Mouse (Mus musculus) stomach, embryonic 14.5 days (tissue): Measurements from ENCODE around the gene C130074G19Rik. TPM values are rescaled to one million over a fixed set of nuclear protein-coding genes. Genes with fewer than 3 reads are reported as not detected.
A peak's percentile ranks its signal among the peaks of the same experiment; 100 is the strongest.

Source experiments
- ATAC-seq: fragments of 200-750 bp; cut with Nextera tagmentation; 2 replicates; pipeline ENCODE4 v1.8.0; 2017; ENCODE audit warnings: low read depth, moderate TSS enrichment; ENCODE audit not compliant: insufficient number of reproducible peaks, insufficient read depth, low FRiP score
- H3K27ac ChIP-seq: fragments of 300-500 bp; sonication (generic); 2 replicates; pipeline ENCODE4 v1.5.1; 2014; ENCODE audit warnings: mild to moderate bottlenecking, low read length, moderate library complexity, mixed read lengths
- H3K27me3 ChIP-seq: fragments of 300-500 bp; sonication (generic); 2 replicates; pipeline ENCODE4 v1.6.1; 2014; ENCODE audit warnings: low read length, control low read depth, mixed read lengths; ENCODE audit not compliant: control insufficient read depth, insufficient read depth
- H3K36me3 ChIP-seq: fragments of 300-500 bp; sonication (generic); 2 replicates; pipeline ENCODE4 v1.6.1; 2014; ENCODE audit warnings: mild to moderate bottlenecking, control low read depth, low read length, moderate library complexity, mixed read lengths; ENCODE audit not compliant: control insufficient read depth, insufficient read depth
- H3K4me1 ChIP-seq: fragments of 300-500 bp; sonication (generic); 2 replicates; pipeline ENCODE4 v1.6.1; 2014; ENCODE audit warnings: low read length, control low read depth, mixed read lengths; ENCODE audit not compliant: control insufficient read depth, insufficient read depth
- H3K4me2 ChIP-seq: fragments of 300-500 bp; sonication (generic); replicated peaks from 2 replicates; pipeline ENCODE4 v1.6.1; 2014; ENCODE audit warnings: low read depth, low read length, control low read depth
- H3K4me3 ChIP-seq: fragments of 300-500 bp; sonication (generic); 2 replicates; pipeline ENCODE4 v1.5.1; 2014; ENCODE audit warnings: low read depth, low read length, control low read depth
- H3K9ac ChIP-seq: fragments of 300-500 bp; sonication (generic); replicated peaks from 2 replicates; pipeline ENCODE4 v1.6.1; 2014; ENCODE audit warnings: low read depth, mild to moderate bottlenecking, control low read depth, low read length, moderate library complexity, mixed read lengths
- H3K9me3 ChIP-seq: fragments of 300-500 bp; sonication (generic); 2 replicates; pipeline ENCODE4 v1.6.1; 2016; ENCODE audit warnings: low read depth, low read length, control low read depth; ENCODE audit not compliant: control insufficient read depth
- WGBS: fragments of 180-500 bp; shearing (Covaris S2); extraction: QIAGEN DNeasy Blood & Tissue Kit; methylation state at CpG from one replicate; pipeline ENCODE4 v1.1.7; 2014; 5-methylcytosine and 5-hydroxymethylcytosine counted together
- polyA plus RNA-seq: library from polyadenylated mRNA; unstranded; fragments of >200 nt; fragmentation: Nextera tagmentation; extraction: Ambion mirVana; gene quantifications from 2 replicates; pipeline ENCODE4 v1.2.1, GENCODE M21; 2014

The C130074G19Rik gene
- polyA plus RNA-seq, 1 experiment from 2014 or later = 1.9 TPM

- ATAC-seq = no peak
- 89% methylated on average over 9 of the region's 9 CpGs for WGBS
Measured at GRCm38 (mm10) chr1:184857216-184857615, 25.8 kb downstream of the C130074G19Rik start.

GRCm38 (mm10) chr1:184853922-184854321, 29.1 kb downstream of the C130074G19Rik start:
- 54% methylated on average over 3 of the region's 3 CpGs for WGBS
- no peaks in the 10 kb centered on the region for H3K36me3 ChIP-seq
- H3K4me2 ChIP-seq = no peak overlapping the region; the same call in 1 of the 2 replicates

More at GRCm38 (mm10) chr1:184857216-184857615, 25.8 kb downstream of the C130074G19Rik start:
- Histone ChIP-seq H3K4me3 (no peak overlapping the region), H3K4me1 (no peaks in the 10 kb centered on the region), H3K4me2 (no peak overlapping the region), H3K9me3 (no peaks in the 10 kb centered on the region), H3K27ac (no peak overlapping the region), H3K36me3 (no peaks in the 10 kb centered on the region), H3K27me3 (no peaks in the 10 kb centered on the region), H3K9ac (no peak overlapping the region)

GRCm38 (mm10) chr1:184853339-184853738, 29.7 kb downstream of the C130074G19Rik start:
- 22% methylated on average over 5 of the region's 5 CpGs for WGBS
- Histone ChIP-seq H3K4me2 (no peak overlapping the region; the same call in 1 of the 2 replicates), H3K36me3 (no peaks in the 10 kb centered on the region), H3K9ac (no peak overlapping the region), H3K27ac (no peak overlapping the region), H3K27me3 (0 out of 2 replicates have a peak, but pooled peaks cover 2% of the 10 kb centered on the region), H3K4me1 (peaks cover 7% of the 10 kb centered on the region; the same call in 1 of the 2 replicates), H3K4me3 (no peak overlapping the region), H3K9me3 (no peaks in the 10 kb centered on the region)
- no peak for ATAC-seq

More at GRCm38 (mm10) chr1:184853922-184854321, 29.1 kb downstream of the C130074G19Rik start:
- Histone ChIP-seq H3K27me3 (0 out of 2 replicates have a peak, but pooled peaks cover 2% of the 10 kb centered on the region), H3K27ac (no peak overlapping the region), H3K4me3 (no peak overlapping the region), H3K4me1 (peaks cover 7% of the 10 kb centered on the region; the same call in 1 of the 2 replicates), H3K9ac (no peak overlapping the region), H3K9me3 (no peaks in the 10 kb centered on the region)
- no peak; the same call in 1 of the 2 replicates for ATAC-seq

- Histone ChIP-seq H3K9me3 (no peaks in the 10 kb centered on the region), H3K27me3 (0 out of 2 replicates have a peak, but pooled peaks cover 2% of the 10 kb centered on the region), H3K36me3 (no peaks in the 10 kb centered on the region), H3K4me2 (peak overlapping the region; percentile 43), H3K27ac (no peak overlapping the region; the same call in 1 of the 2 replicates), H3K9ac (no peak overlapping the region), H3K4me1 (peaks cover 7% of the 10 kb centered on the region; the same call in 1 of the 2 replicates), H3K4me3 (no peak overlapping the region)
- peak; percentile 81 for ATAC-seq
- WGBS = 14% methylated on average over 31 of the region's 31 CpGs
Measured at GRCm38 (mm10) chr1:184851741-184852618, 31.0 kb downstream of the C130074G19Rik start.

- H3K4me2 ChIP-seq = no peak overlapping the region
- WGBS = 29% methylated on average over 7 of the region's 7 CpGs
- no peak overlapping the region; the same call in 1 of the 2 replicates for H3K27ac ChIP-seq
- no peaks in the 10 kb centered on the region for H3K9me3 ChIP-seq
- ATAC-seq = no peak
- H3K9ac ChIP-seq = no peak overlapping the region
- H3K27me3 ChIP-seq = 0 out of 2 replicates have a peak, but pooled peaks cover 2% of the 10 kb centered on the region
- H3K4me3 ChIP-seq = no peak overlapping the region
- peaks cover 12% of the 10 kb centered on the region; the same call in 1 of the 2 replicates for H3K4me1 ChIP-seq
- H3K36me3 ChIP-seq = no peaks in the 10 kb centered on the region
Measured at GRCm38 (mm10) chr1:184851166-184851565, 31.9 kb downstream of the C130074G19Rik start.

- H3K9me3 ChIP-seq = no peaks in the 10 kb centered on the region
- H3K27ac ChIP-seq = no peak overlapping the region
- ATAC-seq = no peak
- no peak overlapping the region for H3K4me2 ChIP-seq
- H3K9ac ChIP-seq = no peak overlapping the region
- peaks cover 10% of the 10 kb centered on the region; the same call in 1 of the 2 replicates for H3K4me1 ChIP-seq
- H3K36me3 ChIP-seq = no peaks in the 10 kb centered on the region
- WGBS = 47% methylated on average over 3 of the region's 3 CpGs
- H3K27me3 ChIP-seq = 0 out of 2 replicates have a peak, but pooled peaks cover 2% of the 10 kb centered on the region
- no peak overlapping the region for H3K4me3 ChIP-seq
Measured at GRCm38 (mm10) chr1:184846973-184847372, 36.0 kb downstream of the C130074G19Rik start.

GRCm38 (mm10) chr1:184846092-184846750, 36.8 kb downstream of the C130074G19Rik start, which contains the start of gene Marc2:
Gene Marc2 (minus strand): TSS chr1:184846451.
- WGBS = 3% methylated on average over 18 of the region's 18 CpGs
- peak; percentile 16; the same call in 1 of the 2 replicates for ATAC-seq
- Histone ChIP-seq H3K9ac (peak within 1 kb of the TSS; percentile 84), H3K4me1 (peaks cover 4% of the 10 kb centered on the region; the same call in 1 of the 2 replicates), H3K36me3 (no peaks in the 10 kb centered on the region), H3K9me3 (no peaks in the 10 kb centered on the region), H3K4me3 (peak within 1 kb of the TSS; percentile 85), H3K27me3 (no peaks in the 10 kb centered on the region), H3K4me2 (peak within 1 kb of the TSS; percentile 91), H3K27ac (peak within 1 kb of the TSS; percentile 78; the same call in 1 of the 2 replicates)
